In the genomic region with DNA sequence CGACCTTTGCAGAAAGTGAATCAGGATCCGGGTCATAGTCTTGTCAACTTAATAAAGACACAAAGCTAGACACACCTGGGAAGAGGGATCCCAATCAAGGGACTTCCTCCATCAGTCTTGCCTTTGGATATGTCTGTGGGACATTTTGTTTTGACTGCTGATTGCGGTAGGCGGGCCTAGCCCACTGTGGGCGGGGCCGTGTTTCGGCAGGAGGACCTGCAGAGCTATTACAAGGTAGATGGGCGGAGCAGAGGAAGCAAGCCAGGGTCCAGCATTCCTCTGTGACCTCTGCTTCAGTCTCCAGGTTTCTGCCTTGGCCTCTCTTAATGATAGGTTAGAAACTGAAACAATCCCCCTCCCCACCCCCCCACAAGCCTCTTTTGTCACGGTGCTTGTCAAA, we compare ENCODE assay signal across 20 mouse cellular contexts. TPM values are rescaled to one million over a fixed set of nuclear protein-coding genes. Genes with fewer than 3 reads are reported as not detected.
"Had no signal": no experiment of that assay in that cellular context is flagged by ENCODE, and none has a peak within 500 bp of the region (broad histone marks: within the 10 kb centered on the region; RNA-seq: fewer than 3 reads in every experiment).

No protein-coding gene starts in this region.

- H3K27me3 ChIP-seq: midbrain, embryonic 12.5 days; neural tube, embryonic 13.5 days; neural tube, embryonic 15.5 days had no signal

- H3K4me2 ChIP-seq: midbrain, embryonic 12.5 days; neural tube, embryonic 13.5 days; neural tube, embryonic 15.5 days had no signal

- H3K9me3 ChIP-seq: midbrain, embryonic 10.5 days; midbrain, embryonic 12.5 days; neural tube, embryonic 13.5 days; neural tube, embryonic 15.5 days had no signal

- DNase-seq: lung, adult 2 months; lung, postnatal 10 days; lung, postnatal 4 days; midbrain, embryonic 14.5 days; retina, postnatal 1 day; right cerebral cortex, adult 18-20 months; right cerebral cortex, postnatal 25 days; right cerebral cortex, postnatal 4 days; spleen, adult 18-20 months; thymus, adult 18-20 months; thymus, postnatal 14 days; thymus, postnatal 36 days had no signal

- H3K4me1 ChIP-seq: midbrain, embryonic 10.5 days; neural tube, embryonic 13.5 days; neural tube, embryonic 15.5 days had no signal

- ATAC-seq: midbrain, embryonic 16.5 days had no signal

- H3K4me3 ChIP-seq: midbrain, embryonic 10.5 days; midbrain, embryonic 12.5 days; myocyte; neural tube, embryonic 13.5 days; neural tube, embryonic 15.5 days had no signal

- H3K36me3 ChIP-seq: midbrain, embryonic 10.5 days; midbrain, embryonic 12.5 days; neural tube, embryonic 13.5 days; neural tube, embryonic 15.5 days had no signal

- H3K27ac ChIP-seq: midbrain, embryonic 10.5 days; midbrain, embryonic 12.5 days; neural tube, embryonic 13.5 days; neural tube, embryonic 15.5 days had no signal

- H3K9ac ChIP-seq: midbrain, embryonic 12.5 days; neural tube, embryonic 13.5 days; neural tube, embryonic 15.5 days had no signal

RNA-seq across cellular contexts. Expression of gene Dok5, which starts 22.7 kb away (rescaled TPM):
- total RNA-seq: megakaryocyte, adult 5-6 weeks; megakaryocyte-erythroid progenitor cell, adult 5-6 weeks had no signal
